Mouse (Mus musculus): ENCODE data around the gene Olfr1298.

Olfr1298 gene

DNA sequence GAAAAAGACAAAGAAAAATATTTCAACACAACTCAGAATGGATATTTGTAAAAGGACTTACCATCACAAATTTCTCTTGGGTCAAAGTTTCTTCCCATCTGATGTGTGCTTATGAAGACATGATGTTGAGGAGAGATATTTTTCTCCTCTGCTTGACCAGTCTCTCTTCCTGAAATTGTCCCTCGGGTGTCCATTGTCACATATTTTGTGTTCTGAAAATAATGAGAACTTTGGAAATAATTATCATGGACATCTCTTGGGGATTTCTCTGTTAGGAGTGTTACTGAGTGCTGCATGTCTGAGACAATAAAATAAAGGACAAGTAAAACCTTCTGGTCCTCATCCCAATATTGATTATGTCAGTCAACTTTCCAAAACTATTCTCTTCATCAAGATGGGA lies at the start of gene Olfr1298:
Gene Olfr1298 (minus strand): TSS at position 101 of the 400 bp plus-strand sequence.
- no peak for DNase-seq

GRCm38 (mm10) chr2:111661119-111661518 lies 12.1 kb upstream of the Olfr1298 start, which contains the start of gene Olfr1299:
Gene Olfr1299 (plus strand): TSS chr2:111661419.
- DNase-seq, result no peak

- no peak for DNase-seq
Observed at GRCm38 (mm10) chr2:111626397-111626796, 22.6 kb downstream of the Olfr1298 start, which contains the start of gene Olfr1297. Gene Olfr1297 (minus strand): TSS chr2:111626497.
